Mouse (Mus musculus) thymus, adult 2 months (tissue): ENCODE results near the gene Baz2b.

Experiments used
- CTCF ChIP-seq: fragments of 200-500 bp; IDR thresholded peaks from 2 replicates; pipeline ENCODE4 v1.5.1; 2012; ENCODE audit warnings: mild to moderate bottlenecking, control low read depth, low read length, moderate library complexity, borderline replicate concordance; ENCODE audit not compliant: control insufficient read depth, poor library complexity, insufficient read depth; ENCODE audit errors: extremely low read depth
- POLR2A ChIP-seq: fragments of 200-500 bp; IDR thresholded peaks from 2 replicates; pipeline ENCODE4 v1.6.1; 2012; ENCODE audit warnings: mild to moderate bottlenecking, low read length, control low read depth, moderate library complexity; ENCODE audit not compliant: control insufficient read depth, poor library complexity, insufficient read depth; ENCODE audit errors: extremely low read depth

GRCm38 (mm10) chr2:60084823-60085222, 124.8 kb downstream of the Baz2b start:
- TF ChIP-seq POLR2A (no peak), CTCF (no peak)
